29 mouse cellular contexts compared by ENCODE assay signal in the genomic region with DNA sequence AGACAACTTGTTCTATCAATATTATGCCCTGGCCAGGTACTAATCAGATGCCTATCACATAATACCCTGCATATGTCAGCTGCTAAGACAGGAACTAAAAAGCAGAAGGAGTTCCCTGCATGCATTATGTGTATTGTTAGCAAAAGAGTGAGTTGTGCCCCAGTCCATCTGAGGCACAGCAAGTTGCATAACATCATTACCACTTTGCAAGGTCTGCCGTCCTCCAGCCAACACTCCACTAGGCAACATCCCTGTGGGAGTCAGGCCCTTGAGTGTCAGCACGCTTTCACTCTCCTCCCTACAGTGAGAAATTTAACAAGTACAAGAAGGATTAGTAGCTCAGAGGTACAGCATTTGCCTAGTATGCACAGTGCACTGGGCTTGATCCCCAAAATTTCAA. TPM values are rescaled to one million over a fixed set of nuclear protein-coding genes. Genes with fewer than 3 reads are reported as not detected.
DNase-seq lines count a peak whose midpoint lies in the region; TF ChIP-seq lines count a peak whose summit lies in the region.
"Had no signal": no experiment of that assay in that cellular context is flagged by ENCODE, and none has a peak within 500 bp of the region (broad histone marks: within the 10 kb centered on the region; RNA-seq: fewer than 3 reads in every experiment).

No protein-coding gene starts in this region.

- peaks cover 51% of the 10 kb centered on the region for H3K36me3 ChIP-seq in megakaryocyte, embryonic 14.5 days (replicated peaks; ENCODE audit: low read length)
- H3K36me3 ChIP-seq: intestine, embryonic 15.5 days had no signal

- TF ChIP-seq POLR2A in bone marrow, adult 2 months (IDR thresholded peaks at IDR 0.05; ENCODE audit: borderline replicate concordance, control insufficient read depth, low read depth, low read length) = no peak

- TF ChIP-seq CTCF in bone marrow, adult 2 months (IDR thresholded peaks at IDR 0.05; ENCODE audit: control insufficient read depth, insufficient read depth, low read length) = no peak

- no peak overlapping the region for H3K4me3 ChIP-seq in bone marrow, adult 2 months (replicated peaks; ENCODE audit: control insufficient read depth, low read depth, low read length)
- peak overlapping the region; percentile 21 for H3K4me3 ChIP-seq in megakaryocyte, embryonic 14.5 days (replicated peaks)
- H3K4me3 ChIP-seq: embryonic facial prominence, embryonic 13.5 days; erythroblast, embryonic 14.5 days; forebrain, embryonic 12.5 days; gastrocnemius, adult 2 months; hindbrain, embryonic 10.5 days; intestine, embryonic 15.5 days; layer of hippocampus, adult 2 months; limb, embryonic 10.5 days; liver, embryonic 15.5 days; lung, embryonic 15.5 days; midbrain, embryonic 13.5 days; neural tube, embryonic 12.5 days had no signal

- 56% methylated on average over 2 of the region's 2 CpGs for WGBS in bone marrow, adult 2 months

- DNase-seq in adrenal gland, postnatal 14 days = peak; percentile 16
- DNase-seq in adrenal gland, postnatal 25 days = no peak
- DNase-seq in 416B (ENCODE audit: low read depth) = peak; percentile 31
- no peak for DNase-seq in retina, embryonic 14.5 days (ENCODE audit: low spot score)
- DNase-seq in spleen, adult 12 weeks (ENCODE audit: low spot score) = no peak
- DNase-seq: B cell, adult 2 months; cerebellum, adult 11 months; cerebellum, postnatal 10 days; gastrocnemius, adult 2 months; kidney, adult 8-10 months; kidney, postnatal 14 days; liver; thymus, adult 2 months had no signal

- no peaks in the 10 kb centered on the region for H3K27me3 ChIP-seq in megakaryocyte, embryonic 14.5 days (replicated peaks)
- H3K27me3 ChIP-seq: CH12.LX; embryonic facial prominence, embryonic 13.5 days; forebrain, embryonic 12.5 days; intestine, embryonic 15.5 days; liver, embryonic 15.5 days; lung, embryonic 15.5 days; midbrain, embryonic 13.5 days; neural tube, embryonic 12.5 days had no signal

- peak overlapping the region; percentile 44; the same call in 1 of the 2 replicates for H3K27ac ChIP-seq in bone marrow, adult 2 months (ENCODE audit: control insufficient read depth, insufficient read depth, low read depth, low read length, poor library complexity)
- H3K27ac ChIP-seq: embryonic facial prominence, embryonic 13.5 days; forebrain, embryonic 12.5 days; gastrocnemius, adult 2 months; hindbrain, embryonic 10.5 days; intestine, embryonic 15.5 days; layer of hippocampus, adult 2 months; limb, embryonic 10.5 days; liver, embryonic 15.5 days; lung, embryonic 15.5 days; midbrain, embryonic 13.5 days; neural tube, embryonic 12.5 days had no signal

- peaks cover 2% of the 10 kb centered on the region; the same call in 1 of the 2 replicates for H3K4me1 ChIP-seq in bone marrow, adult 2 months (ENCODE audit: control insufficient read depth, insufficient read depth, low read length)
- H3K4me1 ChIP-seq in megakaryocyte, embryonic 14.5 days = peaks cover 4% of the 10 kb centered on the region; the same call in 1 of the 2 replicates
- H3K4me1 ChIP-seq: embryonic facial prominence, embryonic 13.5 days; forebrain, embryonic 12.5 days; hindbrain, embryonic 10.5 days; intestine, embryonic 15.5 days; limb, embryonic 10.5 days; lung, embryonic 15.5 days; midbrain, embryonic 13.5 days; neural tube, embryonic 12.5 days had no signal

- no peaks in the 10 kb centered on the region for H3K9me3 ChIP-seq in megakaryocyte, embryonic 14.5 days
- H3K9me3 ChIP-seq: embryonic facial prominence, embryonic 13.5 days; forebrain, embryonic 12.5 days; G1E; hindbrain, embryonic 10.5 days; intestine, embryonic 15.5 days; limb, embryonic 10.5 days; liver, embryonic 15.5 days; lung, embryonic 15.5 days; midbrain, embryonic 13.5 days; neural tube, embryonic 12.5 days had no signal

RNA-seq across cellular contexts. Expression of gene Mss51, which starts 11.7 kb away (rescaled TPM):
- 0.74 and 1.1 TPM in 2 replicates for total RNA-seq in adrenal gland, postnatal 14 days (2021)
- total RNA-seq in adrenal gland, postnatal 25 days (2021) = 1.1 and 1.9 TPM in 2 replicates
- polyA plus RNA-seq in bone marrow, adult 2 months (2011; ENCODE audit: insufficient read depth, insufficient read length, low replicate concordance, missing spikeins) = 7.6 and 7.7 TPM in 2 replicates
- polyA plus RNA-seq in megakaryocyte, embryonic 14.5 days (2012; ENCODE audit: insufficient read depth, low replicate concordance) = not detected in 2 replicates

RNA-seq across cellular contexts. Expression of gene Anxa7, which starts 28.5 kb away (rescaled TPM):
- 67.7 and 72.5 TPM in 2 replicates for total RNA-seq in adrenal gland, postnatal 14 days (2021)
- 109 and 114 TPM in 2 replicates for total RNA-seq in adrenal gland, postnatal 25 days (2021)
- 28.3 and 34.6 TPM in 2 replicates for polyA plus RNA-seq in bone marrow, adult 2 months (2011; ENCODE audit: insufficient read depth, insufficient read length, low replicate concordance, missing spikeins)
- polyA plus RNA-seq in megakaryocyte, embryonic 14.5 days (2012; ENCODE audit: insufficient read depth, low replicate concordance) = 37.0 and 167 TPM in 2 replicates

RNA-seq across cellular contexts. Expression of gene Ppp3cb, which starts 37.9 kb away (rescaled TPM):
- total RNA-seq in adrenal gland, postnatal 14 days (2021) = 62.6 and 71.6 TPM in 2 replicates
- total RNA-seq in adrenal gland, postnatal 25 days (2021) = 61.0 and 70.9 TPM in 2 replicates
- polyA plus RNA-seq in bone marrow, adult 2 months (2011; ENCODE audit: insufficient read depth, insufficient read length, low replicate concordance, missing spikeins) = 23.8 and 35.0 TPM in 2 replicates
- 1.00 and 1.6 TPM in 2 replicates for polyA plus RNA-seq in megakaryocyte, embryonic 14.5 days (2012; ENCODE audit: insufficient read depth, low replicate concordance)

RNA-seq across cellular contexts. Expression of gene Cfap70, which starts 56.4 kb away (rescaled TPM):
- total RNA-seq in adrenal gland, postnatal 14 days (2021) = 1.1 and 2.0 TPM in 2 replicates
- total RNA-seq in adrenal gland, postnatal 25 days (2021) = 0.90 and 2.6 TPM in 2 replicates
- 2.5 TPM in 1 of 2 replicates, not detected in the other for polyA plus RNA-seq in bone marrow, adult 2 months (2011; ENCODE audit: insufficient read depth, insufficient read length, low replicate concordance, missing spikeins)
- not detected in 2 replicates for polyA plus RNA-seq in megakaryocyte, embryonic 14.5 days (2012; ENCODE audit: insufficient read depth, low replicate concordance)
- total RNA-seq: G1E had no signal
- polyA plus RNA-seq: erythroblast, embryonic 14.5 days; G1E; heart, embryonic 11.5 days; liver, embryonic 15.5 days; thymus, adult 2 months had no signal

Comparison
In these comparisons a context has a peak if more than half of its experiments do, and no peak if none do; other contexts are left out.
1. DNase-seq: peak in adrenal gland, postnatal 14 days (single experiment) and 416B (single experiment); none in adrenal gland, postnatal 25 days (single experiment), retina, embryonic 14.5 days (single experiment) and spleen, adult 12 weeks (single experiment).